Mouse (Mus musculus) small intestine, adult 2 months (tissue): Measurements from ENCODE around the gene Minos1. TPM values are rescaled to one million over a fixed set of nuclear protein-coding genes. Genes with fewer than 3 reads are reported as not detected.

Experiments used
- H3K27ac ChIP-seq: fragments of 200-500 bp; 2 replicates; pipeline ENCODE4 v1.5.1; 2012; ENCODE audit warnings: low read depth, low read length, control low read depth, inconsistent platforms; ENCODE audit not compliant: insufficient read depth
- H3K27me3 ChIP-seq: fragments of 200-500 bp; 2 replicates; pipeline ENCODE4 v1.6.1; 2012; ENCODE audit warnings: mild to moderate bottlenecking, moderate library complexity, low read length, inconsistent platforms; ENCODE audit not compliant: control insufficient read depth, insufficient read depth
- H3K36me3 ChIP-seq: fragments of 200-500 bp; 2 replicates; pipeline ENCODE4 v1.6.1; 2012; ENCODE audit warnings: mild to moderate bottlenecking, low read length, control low read depth, inconsistent platforms; ENCODE audit not compliant: control insufficient read depth, insufficient read depth
- H3K4me1 ChIP-seq: fragments of 200-500 bp; 2 replicates; pipeline ENCODE4 v1.6.1; 2012; ENCODE audit warnings: low read length, inconsistent platforms, mixed read lengths; ENCODE audit not compliant: control insufficient read depth, insufficient read depth, insufficient read length
- H3K4me3 ChIP-seq: fragments of 200-500 bp; 2 replicates; pipeline ENCODE4 v1.5.1; 2012; ENCODE audit warnings: low read depth, mild to moderate bottlenecking, control low read depth, inconsistent platforms, low read length, moderate library complexity
- CTCF ChIP-seq: fragments of 200-500 bp; IDR thresholded peaks from 2 replicates; pipeline ENCODE4 v1.5.1; 2012; ENCODE audit warnings: low read depth, mild to moderate bottlenecking, control low read depth, inconsistent platforms, low read length, moderate library complexity, mixed read lengths; ENCODE audit not compliant: insufficient replicate concordance, insufficient read length; ENCODE audit errors: extremely low read depth
- POLR2A ChIP-seq: fragments of 200-500 bp; IDR thresholded peaks from 2 replicates; pipeline ENCODE4 v1.6.1; 2012; ENCODE audit warnings: low read depth, mild to moderate bottlenecking, control low read depth, inconsistent platforms, low read length, moderate library complexity
- WGBS: fragments of 180-500 bp; shearing (Covaris S2); methylation state at CpG from one replicate; pipeline ENCODE4 v1.1.7; 2018; 5-methylcytosine and 5-hydroxymethylcytosine counted together
- polyA plus RNA-seq: library from polyadenylated mRNA; depleted of rRNA; stranded (reverse); fragments of >200 nt; gene quantifications from 2 replicates; pipeline ENCODE4 v1.2.3, GENCODE M21; 2012

Gene Minos1
- polyA plus RNA-seq, 1 experiment = 29.4 TPM

- Histone ChIP-seq H3K4me3 (peak overlapping the region; percentile 76), H3K27me3 (peaks cover 4% of the 10 kb centered on the region; the same call in 1 of the 2 replicates), H3K4me1 (peaks cover 38% of the 10 kb centered on the region; the same call in 1 of the 2 replicates), H3K36me3 (no peaks in the 10 kb centered on the region), H3K27ac (peak overlapping the region; percentile 35)
- 77% methylated on average over 7 of the region's 7 CpGs for WGBS
- TF ChIP-seq CTCF (no peak), POLR2A (no peak)
Measured at GRCm38 (mm10) chr4:139091066-139091465, 39.8 kb downstream of the Minos1 start.

GRCm38 (mm10) chr4:139090303-139090940 is 40.5 kb downstream of the Minos1 start:
- 45% methylated on average over 15 of the region's 15 CpGs for WGBS
- H3K4me3 ChIP-seq = peak overlapping the region; percentile 76
- H3K4me1 ChIP-seq = peaks cover 37% of the 10 kb centered on the region; the same call in 1 of the 2 replicates
- H3K36me3 ChIP-seq = no peaks in the 10 kb centered on the region
- H3K27ac ChIP-seq = peak overlapping the region; percentile 35
- H3K27me3 ChIP-seq = peaks cover 4% of the 10 kb centered on the region; the same call in 1 of the 2 replicates
- no peak for TF ChIP-seq POLR2A
- no peak for TF ChIP-seq CTCF

- Histone ChIP-seq H3K27me3 (peaks cover 4% of the 10 kb centered on the region; the same call in 1 of the 2 replicates), H3K27ac (peak overlapping the region; percentile 83), H3K36me3 (peaks cover 3% of the 10 kb centered on the region; the same call in 1 of the 2 replicates), H3K4me1 (peaks cover 34% of the 10 kb centered on the region; the same call in 1 of the 2 replicates), H3K4me3 (peak overlapping the region; percentile 23; the same call in 1 of the 2 replicates)
- TF ChIP-seq CTCF = no peak
- TF ChIP-seq POLR2A = no peak; the same call in 1 of the 2 replicates
- 21% methylated on average over 9 of the region's 9 CpGs for WGBS
Measured at GRCm38 (mm10) chr4:139088982-139089671, 41.8 kb downstream of the Minos1 start.

- WGBS = 82% methylated on average over 4 of the region's 4 CpGs
- TF ChIP-seq POLR2A (no peak), CTCF (no peak)
- peaks cover 5% of the 10 kb centered on the region; the same call in 1 of the 2 replicates for H3K36me3 ChIP-seq
- H3K27ac ChIP-seq = 0 out of 2 replicates have a peak overlapping the region, but pooled peaks have one; percentile 8
- H3K4me3 ChIP-seq = no peak overlapping the region
- H3K27me3 ChIP-seq = no peaks in the 10 kb centered on the region
- peaks cover 47% of the 10 kb centered on the region for H3K4me1 ChIP-seq
Measured at GRCm38 (mm10) chr4:139086984-139087383, 43.9 kb downstream of the Minos1 start.

- Histone ChIP-seq H3K4me1 (peaks cover 46% of the 10 kb centered on the region), H3K4me3 (no peak overlapping the region), H3K36me3 (peaks cover 5% of the 10 kb centered on the region; the same call in 1 of the 2 replicates), H3K27me3 (no peaks in the 10 kb centered on the region), H3K27ac (no peak overlapping the region)
- no peak for TF ChIP-seq POLR2A
- peak; percentile 66 for TF ChIP-seq CTCF
- WGBS = 17% methylated on average over 5 of the region's 5 CpGs
Measured at GRCm38 (mm10) chr4:139086037-139086436, 44.9 kb downstream of the Minos1 start.

- Histone ChIP-seq H3K27me3 (no peaks in the 10 kb centered on the region), H3K36me3 (peaks cover 5% of the 10 kb centered on the region; the same call in 1 of the 2 replicates), H3K4me3 (no peak overlapping the region), H3K4me1 (peaks cover 39% of the 10 kb centered on the region), H3K27ac (no peak overlapping the region)
- TF ChIP-seq POLR2A = no peak
- TF ChIP-seq CTCF = no peak
- 75% methylated on average over 11 of the region's 11 CpGs for WGBS
Measured at GRCm38 (mm10) chr4:139085337-139085736, 45.6 kb downstream of the Minos1 start.
